Mouse (Mus musculus) bone marrow macrophage, adult 2 months (primary cell): ENCODE measurements around the gene Ddx24.
"Not testable (repeated sequence)": the region's sequence is repeated elsewhere in the genome, so short reads cannot be mapped to it uniquely, and the experiment has no call there.

ENCODE experiments used
- CTCF ChIP-seq: IDR thresholded peaks from 2 replicates; pipeline ENCODE4 v1.5.1; 2012; ENCODE audit warnings: low read depth, mild to moderate bottlenecking, low read length, moderate library complexity
- POLR2A ChIP-seq: IDR thresholded peaks from 2 replicates; pipeline ENCODE4 v1.6.1; 2012; ENCODE audit warnings: mild to moderate bottlenecking, low read depth, low read length, borderline replicate concordance

DNA sequence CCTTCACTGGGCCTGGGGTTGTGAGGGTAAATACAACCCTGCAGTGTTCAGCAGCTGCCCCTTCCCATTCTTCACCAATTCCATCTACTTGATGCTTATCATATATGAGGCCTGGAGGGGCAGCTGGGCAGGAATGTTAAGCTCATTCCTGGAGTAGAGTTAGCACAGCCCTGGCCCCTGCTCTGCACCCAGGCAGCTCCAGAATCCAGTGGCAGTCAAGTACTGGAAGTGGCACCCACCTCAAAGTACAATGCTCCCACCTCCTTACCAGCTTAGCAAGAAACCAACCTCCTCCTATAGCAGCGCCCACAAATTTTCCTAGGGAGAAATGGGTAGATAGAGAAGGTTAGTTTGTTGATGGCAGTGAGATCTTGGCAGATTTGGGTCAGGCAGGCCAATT is 31.1 kb upstream of the Ddx24 start:
- not testable (repeated sequence) for TF ChIP-seq POLR2A, CTCF
